Mouse (Mus musculus) thymus, postnatal 25 days (tissue): ENCODE measurements at regions not wholly inside any gene's neighbourhood (a gene's known extent, or its start where the extent isn't known, plus 50 kb on each side); places are given as distances from the start of the nearest gene placed in this dataset.
"Not testable (repeated sequence)": the region's sequence is repeated elsewhere in the genome, so short reads cannot be mapped to it uniquely, and the experiment has no call there.

Source experiments
- DNase-seq: peaks from one replicate; pipeline ENCODE4 v3.0.0; 2022

GRCm38 (mm10) chr1:185958276-185958675 lies 158.8 kb downstream of the Lyplal1 start:
- DNase-seq: no peak

- DNase-seq: no peak
Measured at GRCm38 (mm10) chr1:185962606-185963005, 154.5 kb downstream of the Lyplal1 start.

GRCm38 (mm10) chr1:185963773-185964172 lies 153.3 kb downstream of the Lyplal1 start:
- DNase-seq: no peak

- no peak for DNase-seq
Measured at GRCm38 (mm10) chr1:185964426-185964825, 152.7 kb downstream of the Lyplal1 start.

GRCm38 (mm10) chr1:185967227-185967626 lies 149.9 kb downstream of the Lyplal1 start:
- no peak for DNase-seq

- DNase-seq: no peak
Measured at GRCm38 (mm10) chr1:185967816-185968215, 149.3 kb downstream of the Lyplal1 start.

- no peak for DNase-seq
Measured at GRCm38 (mm10) chr1:185968642-185969041, 148.5 kb downstream of the Lyplal1 start.

GRCm38 (mm10) chr1:185969231-185969630 lies 147.9 kb downstream of the Lyplal1 start:
- no peak for DNase-seq

GRCm38 (mm10) chr1:185977075-185977474 lies 140.0 kb downstream of the Lyplal1 start:
- DNase-seq: no peak

- no peak for DNase-seq
Measured at GRCm38 (mm10) chr1:185989432-185989831, 127.7 kb downstream of the Lyplal1 start.

- not testable (repeated sequence) for DNase-seq
Measured at GRCm38 (mm10) chr1:186000066-186000465, 117.0 kb downstream of the Lyplal1 start.

GRCm38 (mm10) chr1:186013413-186013812 lies 103.7 kb downstream of the Lyplal1 start:
- no peak for DNase-seq

- DNase-seq: no peak
Measured at GRCm38 (mm10) chr1:186014166-186014565, 102.9 kb downstream of the Lyplal1 start.

- no peak for DNase-seq
Measured at GRCm38 (mm10) chr1:186015831-186016561, 101.1 kb downstream of the Lyplal1 start.

- no peak for DNase-seq
Measured at GRCm38 (mm10) chr1:186017547-186017946, 99.6 kb downstream of the Lyplal1 start.

GRCm38 (mm10) chr1:186019511-186019910 lies 97.6 kb downstream of the Lyplal1 start:
- DNase-seq: no peak

- DNase-seq: no peak
Measured at GRCm38 (mm10) chr1:186031951-186032350, 85.2 kb downstream of the Lyplal1 start.

- DNase-seq: no peak
Measured at GRCm38 (mm10) chr1:186034443-186034842, 82.7 kb downstream of the Lyplal1 start.
